Mouse (Mus musculus): ENCODE results near the gene Polr2a. TPM values are rescaled to one million over a fixed set of nuclear protein-coding genes. Genes with fewer than 3 reads are reported as not detected.
A peak's percentile ranks its signal among the peaks of the same experiment; 100 is the strongest.

Polr2a gene
- total and polyA plus RNA-seq, 3 experiments: 16.6 to 193 (median 73.9) TPM

DNA sequence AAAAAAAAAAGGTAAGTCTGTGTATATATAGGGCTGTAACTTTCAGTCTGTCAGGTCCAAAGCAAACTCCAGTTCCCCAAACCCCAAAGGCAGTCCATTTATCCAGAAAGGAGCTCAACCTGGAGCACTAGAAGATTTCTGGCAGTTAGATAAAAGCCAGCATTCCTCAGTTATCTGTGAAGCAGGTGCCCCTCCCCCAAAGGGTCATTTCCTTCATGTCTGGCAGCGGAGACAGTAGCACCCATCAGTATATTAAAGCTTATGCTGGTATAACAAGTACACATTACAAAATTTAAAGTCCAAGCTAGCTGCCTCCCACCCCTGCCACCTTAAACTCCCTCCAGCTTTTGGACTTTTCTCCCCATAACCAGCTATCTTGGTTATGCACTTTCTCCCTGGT lies 58.8 kb downstream of the Polr2a start:
- Histone ChIP-seq H3K36me3 (ENCODE audit: control insufficient read depth in 1 of 2, insufficient read depth in 2 of 2, low read length in 2 of 2) (peaks cover 0 to 5% of the 10 kb centered on the region in 2 experiments; a peak in 1 of 4 replicates), H3K27me3 (ENCODE audit: control insufficient read depth in 1 of 2, insufficient read depth in 2 of 2, low read length in 2 of 2) (no peaks in the 10 kb centered on the region), H3K9ac (ENCODE audit: control insufficient read depth, low read depth, low read length, poor library complexity, severe bottlenecking) (no peak overlapping the region), H3K79me2 (ENCODE audit: control insufficient read depth, insufficient read depth, low read length, poor library complexity) (no peaks in the 10 kb centered on the region), H3K9me3 (replicated peaks; ENCODE audit: insufficient read depth, low read length) (no peaks in the 10 kb centered on the region), H3K27ac (ENCODE audit: control insufficient read depth, low read depth, low read length) (no peak overlapping the region), H3K4me3 (ENCODE audit: control insufficient read depth in 1 of 2, insufficient read depth in 1 of 2, low read depth in 2 of 2, low read length in 2 of 2) (no peak overlapping the region), H3K4me1 (ENCODE audit: control insufficient read depth in 1 of 2, insufficient read depth in 2 of 2, low read length in 2 of 2) (peaks cover 0 to 7% of the 10 kb centered on the region in 2 experiments; a peak in 3 of 4 replicates)
- no peak for TF ChIP-seq ZNF384 (IDR thresholded peaks at IDR 0.05; ENCODE audit: low read depth, low read length)
- no peak for TF ChIP-seq CHD1 (IDR thresholded peaks at IDR 0.05; ENCODE audit: low read depth, low read length)
- peak in 1 of 2 experiments; percentile 48; a peak in 1 of 4 replicates for TF ChIP-seq EP300 (IDR thresholded peaks at IDR 0.05; ENCODE audit: low read depth in 1 of 2, low read length in 2 of 2)
- no peak for TF ChIP-seq MEF2A (IDR thresholded peaks at IDR 0.05; ENCODE audit: extremely low read depth, insufficient replicate concordance, low read depth, low read length, poor library complexity, severe bottlenecking)
- TF ChIP-seq TCF12 (IDR thresholded peaks at IDR 0.05; ENCODE audit: low read depth, low read length): 0 out of 2 replicates have a peak, but pooled peaks have one; percentile 5
- peak; percentile 52; the same call in 1 of the 2 replicates for TF ChIP-seq GATA1 (IDR thresholded peaks at IDR 0.05; ENCODE audit: low read depth, low read length)
- DNase-seq (ENCODE audit: low read depth, low spot score): no peak

DNA sequence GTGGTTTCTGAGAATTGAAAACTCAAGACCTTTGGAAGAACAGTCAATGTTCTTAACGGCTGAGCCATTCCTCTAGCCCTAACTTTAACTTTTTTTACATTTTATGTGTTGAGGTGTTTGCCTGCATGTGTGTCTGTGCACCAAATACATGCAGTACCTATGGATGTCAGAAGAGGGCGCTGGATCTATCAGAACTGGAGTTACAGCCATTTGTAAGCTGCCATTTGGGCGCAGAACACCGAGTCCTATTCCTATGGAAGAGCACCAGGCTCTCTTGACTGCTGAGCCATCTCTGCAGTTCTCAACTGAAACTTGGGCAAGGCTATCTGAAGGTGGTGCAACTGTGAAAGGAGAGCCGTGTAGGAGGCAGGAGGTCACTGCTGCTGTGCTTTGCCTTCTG lies 59.9 kb downstream of the Polr2a start:
- TF ChIP-seq CTCF (IDR thresholded peaks at IDR 0.05 in 2 of 3, conservative IDR thresholded peaks at IDR 0.05 in 1 of 3; ENCODE audit: control insufficient read depth in 1 of 3, insufficient read depth in 1 of 3, low read depth in 2 of 3, low read length in 3 of 3, poor library complexity in 1 of 3, severe bottlenecking in 1 of 3) (peak; percentile 14 to 45 (median 30); a peak in 4 of 6 replicates), ZKSCAN1 (IDR thresholded peaks at IDR 0.05; ENCODE audit: low read depth, low read length) (no peak), MAZ (IDR thresholded peaks at IDR 0.05; ENCODE audit: low read depth, low read length) (no peak), USF1 (IDR thresholded peaks at IDR 0.05; ENCODE audit: low read depth, low read length) (no peak), TAL1 (IDR thresholded peaks at IDR 0.05; ENCODE audit: low read length) (no peak)
- Histone ChIP-seq H3K36me3 (ENCODE audit: control insufficient read depth in 1 of 2, insufficient read depth in 2 of 2, low read length in 2 of 2) (peaks cover 0 to 5% of the 10 kb centered on the region in 2 experiments; a peak in 1 of 4 replicates), H3K9me3 (replicated peaks; ENCODE audit: insufficient read depth, low read length) (no peaks in the 10 kb centered on the region), H3K27me3 (ENCODE audit: control insufficient read depth in 1 of 2, insufficient read depth in 2 of 2, low read length in 2 of 2) (no peaks in the 10 kb centered on the region), H3K4me1 (ENCODE audit: control insufficient read depth in 1 of 2, insufficient read depth in 2 of 2, low read length in 2 of 2) (peaks cover 0 to 7% of the 10 kb centered on the region in 2 experiments; a peak in 3 of 4 replicates), H3K4me3 (ENCODE audit: control insufficient read depth in 1 of 2, insufficient read depth in 1 of 2, low read depth in 2 of 2, low read length in 2 of 2) (no peak overlapping the region), H3K79me2 (ENCODE audit: control insufficient read depth, insufficient read depth, low read length, poor library complexity) (no peaks in the 10 kb centered on the region), H3K27ac (ENCODE audit: control insufficient read depth, low read depth, low read length) (no peak overlapping the region), H3K9ac (ENCODE audit: control insufficient read depth, low read depth, low read length, poor library complexity, severe bottlenecking) (no peak overlapping the region)
- no peak for DNase-seq (ENCODE audit: low read depth, low spot score)

DNA sequence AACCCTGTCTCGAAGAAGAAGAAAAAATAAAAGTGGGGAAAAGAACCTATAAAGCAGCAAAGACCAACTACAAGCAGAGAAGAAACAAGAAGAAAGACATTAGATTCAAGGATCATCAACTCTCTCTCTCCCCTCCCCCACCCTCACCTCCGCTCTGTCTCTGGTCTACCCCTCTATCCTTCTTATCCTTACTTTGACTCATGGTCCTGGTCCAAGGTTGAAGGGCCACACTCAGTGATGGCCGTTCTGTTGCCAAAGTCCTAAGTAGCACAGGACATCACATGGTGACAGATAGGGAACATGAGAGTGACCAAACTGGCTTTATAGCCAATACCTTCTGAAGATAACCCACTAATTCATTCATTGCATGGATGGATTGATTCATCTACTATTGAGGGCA lies 61.0 kb downstream of the Polr2a start:
- peaks cover 0 to 10% of the 10 kb centered on the region in 2 experiments; a peak in 3 of 4 replicates for H3K4me1 ChIP-seq (ENCODE audit: control insufficient read depth in 1 of 2, insufficient read depth in 2 of 2, low read length in 2 of 2)
- no peak overlapping the region for H3K27ac ChIP-seq (ENCODE audit: control insufficient read depth, low read depth, low read length)
- H3K9ac ChIP-seq (ENCODE audit: control insufficient read depth, low read depth, low read length, poor library complexity, severe bottlenecking): no peak overlapping the region
- H3K36me3 ChIP-seq (ENCODE audit: control insufficient read depth in 1 of 2, insufficient read depth in 2 of 2, low read length in 2 of 2): peaks cover 0 to 5% of the 10 kb centered on the region in 2 experiments; a peak in 1 of 4 replicates
- H3K79me2 ChIP-seq (ENCODE audit: control insufficient read depth, insufficient read depth, low read length, poor library complexity): no peaks in the 10 kb centered on the region
- TF ChIP-seq CTCF (IDR thresholded peaks at IDR 0.05 in 2 of 3, conservative IDR thresholded peaks at IDR 0.05 in 1 of 3; ENCODE audit: control insufficient read depth in 1 of 3, insufficient read depth in 1 of 3, low read depth in 2 of 3, low read length in 3 of 3, poor library complexity in 1 of 3, severe bottlenecking in 1 of 3): no peak
- TF ChIP-seq USF2 (IDR thresholded peaks at IDR 0.05; ENCODE audit: borderline replicate concordance in 1 of 2, insufficient read depth in 1 of 2, low read depth in 1 of 2, low read length in 2 of 2): no peak
- TF ChIP-seq MAFK (IDR thresholded peaks at IDR 0.05; ENCODE audit: borderline replicate concordance, low read depth, low read length): no peak
- TF ChIP-seq ZMIZ1 (IDR thresholded peaks at IDR 0.05; ENCODE audit: low read depth, low read length): no peak
- TF ChIP-seq UBTF (IDR thresholded peaks at IDR 0.05; ENCODE audit: borderline replicate concordance, insufficient read depth, low read depth, low read length): no peak
- no peak for TF ChIP-seq MYB (IDR thresholded peaks at IDR 0.05; ENCODE audit: low read depth, low read length)
- TF ChIP-seq KAT2A (conservative IDR thresholded peaks at IDR 0.05; ENCODE audit: low read depth, low read length): no peak
- no peak for TF ChIP-seq ZKSCAN1 (IDR thresholded peaks at IDR 0.05; ENCODE audit: low read depth, low read length)
- no peak for TF ChIP-seq E2F4 (IDR thresholded peaks at IDR 0.05; ENCODE audit: borderline replicate concordance, low read depth, low read length)
- TF ChIP-seq RCOR1 (IDR thresholded peaks at IDR 0.05; ENCODE audit: low read depth, low read length): no peak
- no peak for TF ChIP-seq HCFC1 (IDR thresholded peaks at IDR 0.05; ENCODE audit: low read depth, low read length)
- no peak for TF ChIP-seq POLR2AphosphoS5 (IDR thresholded peaks at IDR 0.05; ENCODE audit: borderline replicate concordance, low read depth, low read length)
- H3K27me3 ChIP-seq (ENCODE audit: control insufficient read depth in 1 of 2, insufficient read depth in 2 of 2, low read length in 2 of 2): no peaks in the 10 kb centered on the region
- H3K9me3 ChIP-seq (replicated peaks; ENCODE audit: insufficient read depth, low read length): no peaks in the 10 kb centered on the region
- H3K4me3 ChIP-seq (ENCODE audit: control insufficient read depth in 1 of 2, insufficient read depth in 1 of 2, low read depth in 2 of 2, low read length in 2 of 2): no peak overlapping the region
- no peak for DNase-seq (ENCODE audit: low read depth, low spot score)
